Mouse (Mus musculus) ES-E14 (cell line): ENCODE data around the gene Efnb3.

ENCODE experiments used
- CHD2 ChIP-seq: IDR thresholded peaks from 2 replicates; pipeline ENCODE4 v1.6.1; 2014; ENCODE audit warnings: mild to moderate bottlenecking, low read depth, low read length, inconsistent platforms
- MAFK ChIP-seq: IDR thresholded peaks from 2 replicates; pipeline ENCODE4 v1.6.1; 2014; ENCODE audit warnings: mild to moderate bottlenecking, low read depth, low read length, inconsistent platforms; ENCODE audit not compliant: insufficient read depth

GRCm38 (mm10) chr11:69606832-69607231, 46.8 kb upstream of the Efnb3 start:
- TF ChIP-seq CHD2 = no peak
- TF ChIP-seq MAFK = no peak
